Mouse (Mus musculus) c-Kit-negative CD71-positive TER-119-positive erythroid progenitor cells, embryonic 14.5 days (primary cell): ENCODE data around the gene Ticam1.
"Not testable (repeated sequence)": the region's sequence is repeated elsewhere in the genome, so short reads cannot be mapped to it uniquely, and the experiment has no call there.

Experiments used
- DNase-seq: peaks from one replicate; pipeline ENCODE4 v3.0.0-alpha.2; 2013; ENCODE audit warnings: low read depth, low spot score

The Ticam1 gene

DNA sequence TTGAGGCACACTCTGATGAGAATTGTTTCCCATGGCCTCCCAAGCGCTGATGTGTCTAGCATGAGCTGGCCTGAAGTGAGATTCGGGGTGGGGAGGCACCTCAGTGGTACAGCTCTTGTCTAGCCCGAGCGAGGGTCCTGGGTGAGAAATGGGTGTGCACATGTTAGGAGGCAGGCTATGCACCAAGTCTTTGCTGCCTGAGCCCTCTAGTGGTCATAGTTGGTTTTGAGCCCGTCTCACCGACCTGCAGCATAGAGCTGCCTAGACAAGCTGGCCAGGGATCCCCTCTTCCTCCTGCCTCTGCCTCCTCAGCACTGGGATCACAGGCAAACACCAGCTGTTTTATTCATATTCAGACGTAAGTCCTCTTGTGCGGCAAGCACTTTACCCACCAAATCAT lies 12.6 kb downstream of the Ticam1 start:
- DNase-seq = no peak

DNA sequence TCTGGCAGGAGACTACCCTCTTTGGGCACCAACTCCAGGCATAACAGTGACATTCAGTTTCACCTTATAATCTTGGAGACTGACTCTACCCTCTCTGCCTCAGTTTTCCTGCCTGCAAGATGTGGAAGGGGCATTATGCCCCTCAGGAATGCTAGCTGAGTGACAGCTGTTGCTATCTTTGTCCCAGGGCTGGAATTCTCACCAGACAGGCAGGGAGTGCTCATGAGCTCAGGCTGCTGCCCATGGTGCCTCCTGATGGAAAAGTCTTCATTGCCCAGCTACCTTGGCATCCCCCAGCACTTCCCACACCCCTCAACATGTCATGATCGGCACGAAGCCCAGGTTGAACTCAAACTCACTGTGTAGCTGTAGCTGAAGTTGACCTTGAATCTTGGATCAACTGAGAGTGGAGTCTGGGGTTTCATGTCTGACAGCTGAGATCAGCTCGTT lies 13.9 kb downstream of the Ticam1 start:
- DNase-seq = no peak

DNA sequence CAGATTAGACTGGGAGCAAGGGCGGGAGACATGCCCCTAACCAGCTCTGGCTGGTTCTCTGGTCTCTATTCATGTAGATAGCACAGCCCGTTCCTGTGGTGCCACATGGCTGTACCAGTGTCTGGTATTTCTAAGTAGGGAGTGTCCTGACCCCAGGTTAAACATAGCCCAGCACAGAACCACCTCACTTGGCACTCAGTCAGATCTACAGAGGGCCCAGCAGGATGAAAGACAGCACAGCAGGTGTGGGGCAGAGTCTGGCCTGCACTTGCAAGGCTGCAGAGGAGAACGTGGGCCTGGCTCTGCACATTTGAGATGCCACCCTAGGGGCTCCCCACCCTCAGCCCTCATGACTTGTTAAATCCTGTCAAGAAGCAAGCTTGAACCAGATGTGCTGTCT lies 15.4 kb downstream of the Ticam1 start:
- no peak for DNase-seq

DNA sequence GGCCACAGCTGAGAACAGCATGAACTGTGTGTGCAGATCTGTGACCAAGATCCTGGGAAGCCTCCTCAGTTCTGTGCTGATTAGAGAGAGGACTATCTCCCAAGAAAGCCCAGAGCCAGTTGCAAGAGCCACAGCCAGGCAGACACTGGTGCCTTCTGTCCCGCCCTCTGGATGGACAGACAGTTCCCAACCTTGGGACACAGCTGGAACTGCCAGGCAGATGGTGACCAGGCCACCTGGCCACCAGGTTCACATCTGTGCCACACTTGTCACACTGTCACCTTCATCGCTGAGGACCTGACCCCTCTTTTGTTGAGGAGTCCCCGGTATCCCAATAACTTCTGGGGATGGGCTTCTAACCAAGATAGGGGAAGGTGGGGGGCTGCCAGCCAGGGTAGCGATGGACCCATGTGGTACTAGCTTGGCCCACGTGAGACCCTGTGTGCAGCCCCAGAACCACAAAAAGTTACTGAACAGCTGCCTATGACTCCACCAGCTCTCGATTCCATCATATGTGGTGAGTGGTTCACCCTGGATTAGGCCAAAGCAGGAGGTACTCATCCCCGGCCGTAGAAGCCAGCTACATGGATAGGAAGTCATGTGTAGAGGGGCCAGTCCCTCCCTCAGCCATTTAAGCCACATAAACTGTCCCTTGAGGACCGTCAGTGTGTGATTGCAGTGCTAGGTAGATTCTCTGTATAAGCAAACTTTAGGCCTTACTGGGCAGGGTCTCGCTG lies 17.1 kb downstream of the Ticam1 start:
- DNase-seq = no peak

DNA sequence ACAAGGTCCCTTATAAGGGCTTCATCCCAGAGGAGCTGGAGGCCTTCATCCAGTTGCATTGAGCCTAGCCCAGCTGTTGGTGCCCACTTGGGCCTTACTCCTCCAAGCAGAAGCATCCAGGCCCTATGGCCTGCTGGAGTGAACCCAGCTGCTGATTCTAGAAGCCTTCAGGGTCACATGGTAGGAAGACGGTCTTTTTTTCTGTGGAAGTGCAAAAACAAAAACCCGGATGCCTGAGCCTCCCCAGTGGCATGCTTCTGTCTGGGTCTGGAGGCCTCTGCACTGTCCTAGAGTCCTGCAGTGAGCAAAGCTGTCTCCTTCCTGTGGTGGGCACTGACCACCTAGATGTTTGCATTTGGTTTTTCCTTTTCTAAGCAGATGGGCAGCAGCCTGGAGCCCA lies 17.8 kb downstream of the Ticam1 start:
- not testable (repeated sequence) for DNase-seq

DNA sequence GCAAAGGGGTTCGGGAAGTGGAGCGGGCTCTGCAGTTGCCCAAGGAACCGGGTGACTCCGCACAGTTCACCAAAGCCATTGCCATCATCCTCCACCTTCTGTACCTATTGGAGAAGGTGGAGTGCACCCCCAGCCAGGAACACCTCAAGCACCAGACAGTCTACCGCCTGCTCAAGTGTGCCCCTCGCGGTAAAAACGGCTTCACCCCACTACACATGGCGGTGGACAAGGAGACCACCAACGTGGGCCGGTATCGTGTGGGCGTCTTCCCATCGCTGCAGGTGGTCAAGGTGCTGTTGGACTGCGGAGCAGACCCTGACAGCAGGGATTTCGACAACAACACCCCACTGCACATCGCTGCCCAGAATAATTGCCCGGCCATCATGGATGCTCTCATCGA lies 18.3 kb downstream of the Ticam1 start:
- not testable (repeated sequence) for DNase-seq

DNA sequence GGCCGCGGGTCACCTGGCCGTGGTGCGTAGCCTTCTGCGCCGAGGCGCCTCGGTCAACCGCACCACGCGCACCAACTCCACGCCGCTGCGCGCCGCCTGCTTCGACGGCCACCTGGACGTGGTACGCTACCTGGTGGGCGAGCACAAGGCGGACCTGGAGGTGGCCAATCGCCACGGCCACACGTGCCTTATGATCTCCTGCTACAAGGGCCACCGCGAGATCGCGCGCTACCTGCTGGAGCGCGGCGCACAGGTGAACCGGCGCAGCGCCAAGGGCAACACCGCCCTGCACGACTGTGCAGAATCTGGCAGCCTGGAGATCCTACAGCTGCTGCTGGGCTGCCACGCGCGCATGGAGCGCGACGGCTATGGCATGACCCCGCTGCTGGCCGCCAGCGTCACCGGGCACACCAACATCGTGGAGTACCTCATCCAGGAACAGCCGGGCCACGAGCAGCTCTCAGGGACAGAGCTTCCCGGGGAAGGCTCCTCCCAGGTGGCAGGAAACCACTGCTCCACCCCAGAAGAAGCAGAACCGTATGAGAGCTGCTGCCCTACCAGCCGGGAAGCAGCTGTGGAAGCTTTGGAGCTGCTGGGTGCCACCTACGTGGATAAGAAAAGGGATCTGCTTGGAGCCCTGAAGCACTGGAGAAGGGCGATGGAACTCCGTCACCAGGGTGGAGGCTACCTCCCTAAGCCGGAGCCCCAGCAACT lies 19.2 kb downstream of the Ticam1 start:
- DNase-seq = no peak

DNA sequence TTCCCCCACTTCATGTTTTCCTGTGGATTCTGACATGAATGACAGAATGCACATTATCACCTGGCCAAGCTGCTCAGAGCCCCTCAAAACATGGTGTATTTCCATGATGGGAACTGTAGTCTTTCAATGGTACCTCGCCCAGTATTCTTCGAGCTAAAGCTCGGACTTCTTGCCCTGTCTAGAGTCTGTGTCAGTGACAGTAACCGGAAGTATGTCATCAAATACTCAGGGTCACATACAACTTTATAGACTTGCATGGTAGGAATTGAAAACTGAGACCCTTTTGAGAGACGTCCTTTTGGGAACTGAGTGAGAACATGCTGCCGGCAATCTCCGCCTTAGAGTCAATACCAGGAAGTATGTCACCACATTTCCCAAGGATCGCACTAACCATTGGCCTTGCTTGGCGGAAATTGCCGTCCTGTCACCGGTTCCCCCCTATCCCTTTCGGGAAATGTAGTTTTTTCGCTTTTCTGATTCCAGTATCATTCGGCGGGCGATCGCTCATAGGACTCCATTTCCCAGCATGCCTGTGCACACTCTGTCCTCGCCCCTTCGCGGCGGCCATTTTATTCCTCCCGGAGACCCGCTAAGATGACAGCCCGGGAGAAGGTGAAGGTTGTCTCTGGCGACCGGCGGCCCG lies 20.2 kb downstream of the Ticam1 start, which contains the start of gene Fem1a:
TSS of gene Fem1a (plus strand) at position 572 of the 643 bp plus-strand sequence.
- peak; percentile 94 for DNase-seq

DNA sequence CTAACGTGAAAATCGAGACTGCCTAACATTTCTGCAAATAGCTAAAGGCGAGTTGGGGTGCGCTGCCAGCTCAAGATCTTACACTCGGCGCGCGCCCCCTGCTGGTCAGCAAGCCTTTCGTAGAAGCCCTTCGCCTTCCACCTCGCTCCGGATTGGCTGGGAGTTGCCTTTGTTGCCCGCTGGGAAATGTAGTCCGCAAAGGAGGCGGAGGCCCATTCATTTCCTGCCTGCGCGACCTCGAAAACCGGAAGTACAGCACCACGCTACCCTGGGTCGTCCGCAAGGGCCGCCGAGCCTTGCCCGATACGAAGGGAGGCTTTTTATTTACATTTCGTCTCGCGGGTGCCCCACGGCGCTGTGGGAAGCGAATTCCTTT lies 20.7 kb downstream of the Ticam1 start:
- peak; percentile 97 for DNase-seq

DNA sequence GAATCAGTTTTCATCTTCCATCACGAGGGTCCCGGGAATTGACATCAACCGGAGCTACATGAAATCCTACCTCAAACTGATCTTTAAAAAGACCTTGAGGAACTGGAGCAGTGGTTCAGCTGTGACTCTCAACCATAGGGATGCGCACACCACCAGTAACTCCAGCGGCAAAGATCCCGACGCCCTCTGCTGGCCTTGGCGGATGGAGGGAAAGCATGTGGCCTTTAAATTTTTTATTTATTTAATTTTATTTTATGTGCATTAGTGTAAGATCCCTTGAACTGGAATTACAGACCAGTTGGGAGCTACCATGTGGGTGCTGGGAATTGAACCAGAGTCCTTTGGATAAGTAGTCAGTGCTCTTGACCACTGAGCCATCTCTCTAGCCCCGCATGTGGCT lies 21.2 kb downstream of the Ticam1 start:
- no peak for DNase-seq

DNA sequence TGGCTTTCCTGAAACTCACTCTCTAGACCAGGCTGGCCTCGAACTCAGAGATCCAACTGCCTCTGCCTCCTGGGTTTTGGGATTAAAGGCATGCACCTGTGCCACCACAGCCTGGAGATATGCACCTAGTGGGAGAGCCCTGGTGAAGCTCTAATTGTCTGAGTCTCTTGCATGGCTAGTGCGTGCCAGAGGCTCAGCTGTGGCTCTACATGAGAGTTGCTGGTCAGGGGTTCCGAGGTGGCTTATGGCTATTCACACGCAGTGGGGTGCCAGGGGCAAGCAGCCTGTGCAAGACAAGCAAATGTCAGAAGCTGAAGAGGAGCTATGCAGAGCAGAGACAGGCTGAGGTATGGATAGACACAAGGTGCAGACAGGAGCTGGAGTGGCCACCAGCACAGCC lies 21.9 kb downstream of the Ticam1 start:
- DNase-seq = no peak

DNA sequence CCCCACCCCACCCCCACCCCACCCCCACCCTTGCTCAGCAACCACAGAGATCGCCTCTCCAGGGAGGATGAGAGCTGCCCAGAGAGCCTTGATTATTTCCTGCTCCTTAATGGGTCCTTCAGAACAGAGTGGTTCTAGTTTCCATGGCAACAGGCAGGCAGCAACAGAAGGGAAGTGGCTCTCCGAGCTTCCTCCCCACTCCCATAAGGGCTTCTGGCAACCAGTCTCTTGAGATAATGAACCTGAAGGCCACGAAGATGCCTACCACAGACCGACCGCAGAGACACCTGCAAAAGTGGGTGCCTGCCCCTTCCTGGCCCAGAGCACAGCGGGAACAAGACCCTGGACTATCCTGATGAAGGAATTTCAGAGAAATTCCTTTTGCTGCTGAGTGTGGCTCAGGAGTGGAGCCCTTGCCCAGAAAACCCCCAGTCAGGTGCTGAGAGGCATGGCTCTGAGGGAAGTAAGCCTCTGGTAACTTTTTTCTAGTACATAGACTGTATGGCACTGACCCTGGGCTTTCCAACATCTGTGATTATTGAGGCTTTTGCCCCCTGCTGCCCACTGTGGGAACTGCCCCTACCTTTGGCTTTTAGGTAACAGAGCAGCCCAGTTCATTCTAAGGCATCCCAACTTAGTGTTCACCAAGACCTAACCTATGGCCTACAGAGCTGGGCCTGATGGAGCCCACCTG lies 25.3 kb downstream of the Ticam1 start:
- DNase-seq = no peak

DNA sequence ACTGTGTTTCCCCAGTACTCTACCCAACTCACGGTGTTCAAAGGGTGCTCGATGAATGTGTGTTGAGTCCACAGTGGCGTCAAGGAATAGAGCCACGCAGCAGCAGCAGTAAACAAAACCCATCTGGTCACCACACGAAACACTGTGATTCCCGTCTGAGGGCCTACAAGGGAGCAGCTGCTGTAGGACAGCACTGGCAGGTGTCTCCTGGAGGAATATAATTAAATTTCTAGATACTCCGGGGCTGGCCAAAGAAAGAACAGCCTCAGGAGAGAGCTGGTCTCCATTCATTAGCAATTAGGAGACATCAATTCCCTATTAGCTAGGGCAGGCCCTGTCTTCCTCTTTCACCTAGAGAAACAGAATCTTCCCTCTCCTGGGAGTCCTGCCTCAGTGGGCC lies 31.0 kb downstream of the Ticam1 start:
- DNase-seq = no peak

DNA sequence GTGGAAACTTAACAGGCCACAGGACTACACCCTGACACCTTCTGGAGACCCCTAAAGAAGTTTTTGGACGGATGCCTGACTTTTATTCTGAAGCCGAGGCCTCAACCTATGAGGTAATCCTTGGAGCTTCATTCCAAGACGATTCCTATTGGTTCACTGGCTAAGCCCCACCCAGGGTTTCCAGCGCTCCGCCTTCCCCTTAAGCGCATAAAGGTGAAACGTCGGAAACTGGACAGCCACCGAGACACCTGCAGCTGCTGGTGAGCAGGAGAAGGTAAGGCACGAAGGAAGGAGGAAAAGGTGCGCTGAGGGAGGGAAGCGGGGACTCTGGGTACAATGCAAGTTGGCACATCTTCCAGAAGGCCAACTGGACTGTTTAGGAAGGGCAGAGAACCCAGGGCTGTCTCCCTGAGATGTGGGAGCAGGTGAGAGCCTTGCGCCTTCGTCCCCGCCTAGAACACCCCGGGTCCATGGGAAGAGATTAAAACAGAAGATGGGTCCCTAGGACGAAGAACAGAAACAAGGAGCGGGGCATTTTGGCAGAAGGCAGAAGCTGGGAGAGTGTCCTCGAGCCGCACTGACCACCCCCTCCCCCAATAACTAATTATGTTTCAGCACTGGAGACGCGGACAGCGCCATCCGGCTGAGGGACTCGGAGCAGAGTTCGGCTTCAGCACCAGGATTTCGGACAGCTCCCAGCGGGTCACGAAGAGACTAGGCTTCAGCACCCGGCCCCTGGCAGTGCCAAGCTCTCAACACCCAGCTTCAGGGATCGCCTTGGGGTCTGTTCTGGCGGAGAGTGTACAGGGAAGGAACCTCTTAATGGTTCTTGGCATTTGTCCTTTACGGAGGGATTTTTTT lies 34.8 kb downstream of the Ticam1 start:
- DNase-seq = no peak

DNA sequence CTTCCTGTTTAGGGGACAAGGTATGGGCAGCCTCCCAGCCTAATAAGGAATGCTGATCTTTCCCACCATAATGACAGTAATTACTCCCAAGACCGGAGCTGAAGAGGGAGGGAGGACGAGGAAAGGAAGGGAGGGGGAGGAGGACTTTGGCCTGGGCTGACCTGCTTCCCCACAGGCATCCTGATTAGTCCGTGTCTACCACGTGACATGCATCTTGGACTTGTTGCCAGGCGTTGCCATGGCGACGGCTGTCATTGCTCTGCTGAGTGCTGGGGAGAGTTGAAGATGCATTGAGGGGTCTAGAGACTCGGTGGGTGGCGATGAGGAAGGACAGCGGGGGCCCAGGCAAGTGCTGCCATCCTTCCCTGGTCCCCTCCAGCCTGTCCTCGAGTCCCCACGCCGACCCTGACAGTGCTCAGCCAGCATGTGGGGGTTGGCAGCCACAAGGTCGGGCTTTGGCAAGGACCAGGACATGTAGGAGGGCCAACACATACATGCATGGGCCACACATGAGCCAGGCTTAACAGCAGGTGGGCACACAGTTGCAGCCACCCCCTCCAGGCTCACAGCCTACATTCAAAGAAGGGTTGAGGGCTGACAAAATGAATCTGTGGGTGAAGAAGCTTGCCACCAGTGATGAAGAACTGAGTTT lies 42.6 kb downstream of the Ticam1 start:
- no peak for DNase-seq

DNA sequence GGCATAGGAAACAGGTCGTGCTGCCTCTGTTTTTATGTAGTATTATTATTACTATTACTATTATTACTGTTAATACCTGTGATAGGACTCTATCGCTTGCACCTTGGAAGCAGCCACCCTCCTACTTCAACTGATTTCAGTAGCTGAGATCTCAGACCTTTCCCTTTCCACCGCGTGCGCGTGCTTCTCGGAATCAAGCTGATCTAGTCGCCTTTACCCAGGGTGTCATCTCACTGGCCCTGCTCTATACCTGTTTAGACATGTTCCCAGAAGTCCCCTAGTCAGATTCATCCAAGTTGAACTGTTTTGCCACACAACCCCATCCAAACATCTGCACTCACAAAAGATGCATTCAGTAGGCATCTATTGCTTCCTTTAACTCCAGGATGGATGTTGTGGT lies 43.2 kb downstream of the Ticam1 start:
- no peak for DNase-seq

DNA sequence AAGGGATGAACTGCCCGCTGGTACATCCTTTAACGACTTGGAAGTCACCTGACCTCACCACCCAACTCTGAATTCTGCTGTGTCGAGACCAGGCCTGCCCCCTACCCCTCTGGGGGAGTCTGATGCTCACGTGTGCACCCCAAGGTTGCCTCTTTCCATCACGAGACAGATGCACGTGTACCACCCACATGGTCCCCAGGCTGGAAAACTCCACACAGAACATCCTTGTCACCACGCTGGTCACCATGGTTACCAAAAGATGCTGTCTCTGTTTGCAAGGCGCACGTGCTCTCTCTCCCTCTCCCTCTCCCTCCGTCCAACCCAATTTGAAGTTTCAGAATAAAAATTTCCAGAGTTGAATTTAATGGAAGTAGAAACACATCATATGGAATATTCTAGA lies 46.6 kb downstream of the Ticam1 start:
- DNase-seq = no peak

DNA sequence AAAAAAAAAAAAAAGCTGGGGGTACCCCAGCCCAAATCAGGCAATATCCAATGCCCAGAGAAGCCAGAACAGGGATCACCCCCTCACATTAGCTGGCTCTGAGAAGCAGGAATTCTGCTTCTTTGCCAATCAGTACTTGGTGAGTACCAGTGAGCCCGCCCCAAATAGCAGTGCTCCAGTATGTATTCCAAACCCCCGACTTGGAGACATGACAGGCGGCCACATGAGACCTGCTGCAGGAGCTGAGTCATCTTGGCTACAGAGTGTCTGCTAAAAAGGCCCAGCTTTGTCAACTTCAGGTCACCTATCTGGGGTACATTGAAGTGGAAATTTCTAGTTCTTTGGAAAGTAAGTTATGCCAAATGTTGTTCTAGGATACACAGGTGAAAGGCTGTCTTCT lies 50.0 kb downstream of the Ticam1 start:
- DNase-seq = no peak

DNA sequence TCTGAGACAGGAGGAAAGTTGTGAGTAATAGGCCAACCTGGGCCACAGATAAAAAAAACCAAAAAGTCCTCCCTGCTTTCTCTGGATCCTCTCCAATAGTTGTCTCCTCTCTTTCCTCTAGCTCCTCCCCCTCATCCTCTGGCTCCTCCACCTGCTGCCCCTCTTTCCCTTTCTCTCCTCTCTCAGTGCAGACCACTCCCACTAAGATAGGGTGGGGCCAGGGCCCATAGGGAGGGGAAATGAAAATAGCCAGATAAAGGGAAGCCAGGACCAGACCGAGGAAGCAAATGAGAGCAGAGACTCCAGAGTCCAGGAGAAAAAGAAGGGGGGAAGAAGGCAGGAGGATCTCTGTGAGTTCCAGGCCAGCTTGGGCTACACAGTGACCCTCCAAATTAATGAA lies 51.7 kb downstream of the Ticam1 start:
- DNase-seq = no peak

DNA sequence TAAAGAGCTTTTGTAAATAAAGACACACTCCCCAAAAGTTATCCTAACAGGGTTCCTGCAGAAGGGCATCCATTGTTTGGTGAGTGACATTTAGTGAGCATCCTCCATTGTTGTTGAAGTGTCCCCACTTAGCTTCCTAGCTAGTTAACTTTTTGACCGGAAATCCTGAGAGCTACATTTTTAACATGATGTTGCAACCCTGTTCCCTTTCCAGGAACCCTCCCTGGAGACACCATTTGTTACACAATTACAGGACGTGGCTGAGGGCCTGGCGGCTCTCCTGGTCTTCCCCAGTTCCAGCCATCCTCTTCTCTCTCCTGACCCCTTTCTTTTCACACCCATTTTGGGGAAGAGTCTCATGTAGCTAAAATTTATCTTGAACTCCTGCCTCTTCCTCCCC lies 56.8 kb downstream of the Ticam1 start:
- no peak for DNase-seq
